Mouse (Mus musculus) thymus, adult 2 months (tissue): ENCODE measurements around the gene Ell2.

Experiments used
- CTCF ChIP-seq: fragments of 200-500 bp; IDR thresholded peaks from 2 replicates; pipeline ENCODE4 v1.5.1; 2012; ENCODE audit warnings: mild to moderate bottlenecking, control low read depth, low read length, moderate library complexity, borderline replicate concordance; ENCODE audit not compliant: control insufficient read depth, poor library complexity, insufficient read depth; ENCODE audit errors: extremely low read depth
- POLR2A ChIP-seq: fragments of 200-500 bp; IDR thresholded peaks from 2 replicates; pipeline ENCODE4 v1.6.1; 2012; ENCODE audit warnings: mild to moderate bottlenecking, low read length, control low read depth, moderate library complexity; ENCODE audit not compliant: control insufficient read depth, poor library complexity, insufficient read depth; ENCODE audit errors: extremely low read depth

DNA sequence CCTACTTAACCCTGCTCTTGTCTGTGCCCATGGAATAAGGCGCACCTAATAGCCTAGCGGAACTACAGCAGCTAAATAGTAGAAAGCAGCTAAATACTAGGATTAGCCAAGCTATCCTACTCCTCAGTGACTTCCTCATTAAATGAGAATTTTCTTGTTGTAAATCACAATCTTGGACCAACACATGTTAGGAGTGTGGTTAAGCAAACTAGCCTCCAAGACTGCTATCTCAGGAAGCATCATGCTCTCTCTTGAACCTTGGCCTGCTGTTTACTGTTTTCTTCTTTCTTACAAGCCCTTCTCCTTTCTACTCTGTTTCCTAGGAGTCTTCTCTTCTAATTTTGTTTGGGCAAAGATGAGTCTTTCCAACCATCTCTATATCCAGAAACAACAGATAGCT lies 110.6 kb downstream of the Ell2 start:
- TF ChIP-seq POLR2A (no peak), CTCF (no peak)
